Mouse (Mus musculus): Measurements from ENCODE around the gene Sema5a. TPM values are rescaled to one million over a fixed set of nuclear protein-coding genes. Genes with fewer than 3 reads are reported as not detected.

Gene Sema5a
- polyA plus RNA-seq, 1 experiment from 2014 or later = 0.65 TPM

DNA sequence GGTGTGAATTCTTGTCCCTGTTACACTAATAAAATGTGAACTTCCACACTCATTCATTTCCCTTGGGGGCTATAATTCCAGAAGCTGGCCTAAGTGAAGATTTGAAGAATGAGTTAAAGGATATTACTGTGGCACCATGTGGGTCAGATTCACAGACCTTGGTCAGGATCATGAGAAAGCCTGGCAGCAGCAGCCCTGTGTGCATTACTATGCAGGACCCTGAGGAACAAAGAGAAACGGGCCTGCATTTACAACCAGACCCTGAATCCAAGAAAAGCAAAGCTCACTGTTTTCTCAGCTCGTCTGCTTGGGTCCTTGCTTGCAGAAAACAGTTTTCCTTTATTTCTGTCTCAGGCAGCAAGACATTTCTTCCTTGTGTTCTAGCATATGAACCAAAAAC, 374.6 kb downstream of the Sema5a start:
- DNase-seq (ENCODE audit: low spot score) = no peak

DNA sequence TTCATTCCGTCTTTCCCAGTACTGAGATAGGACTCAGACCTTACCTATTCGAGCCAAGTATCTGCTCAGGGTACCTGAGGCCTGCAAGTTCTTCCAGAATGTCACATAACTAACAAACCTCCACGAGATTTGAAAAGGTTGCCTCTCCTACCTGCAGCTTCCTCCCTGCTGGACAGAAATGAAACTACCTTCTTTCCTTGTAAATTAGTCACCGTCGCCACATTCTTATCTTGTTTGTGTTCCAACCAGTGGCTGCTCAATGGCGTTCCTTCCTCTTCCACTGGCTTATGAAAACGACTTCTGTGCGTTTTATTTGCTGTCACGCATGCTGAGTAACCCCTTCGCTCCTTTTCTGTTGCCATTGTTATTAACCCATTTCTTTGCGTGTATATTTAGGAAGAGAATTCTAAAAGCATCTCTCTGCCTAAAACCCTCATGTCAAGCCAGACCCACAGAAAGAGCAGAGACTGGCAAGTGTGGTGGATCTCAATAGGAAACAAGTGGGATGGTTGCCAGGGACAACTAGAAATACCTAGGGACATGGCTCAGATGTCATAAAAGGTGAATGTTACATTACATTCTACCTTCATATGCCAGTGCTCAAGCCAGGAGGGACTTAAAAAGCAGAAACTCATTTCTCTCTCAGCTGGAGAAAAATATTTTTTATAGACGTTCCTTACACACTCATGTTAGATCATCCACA, 378.6 kb downstream of the Sema5a start:
- no peak for DNase-seq (ENCODE audit: low spot score)

DNA sequence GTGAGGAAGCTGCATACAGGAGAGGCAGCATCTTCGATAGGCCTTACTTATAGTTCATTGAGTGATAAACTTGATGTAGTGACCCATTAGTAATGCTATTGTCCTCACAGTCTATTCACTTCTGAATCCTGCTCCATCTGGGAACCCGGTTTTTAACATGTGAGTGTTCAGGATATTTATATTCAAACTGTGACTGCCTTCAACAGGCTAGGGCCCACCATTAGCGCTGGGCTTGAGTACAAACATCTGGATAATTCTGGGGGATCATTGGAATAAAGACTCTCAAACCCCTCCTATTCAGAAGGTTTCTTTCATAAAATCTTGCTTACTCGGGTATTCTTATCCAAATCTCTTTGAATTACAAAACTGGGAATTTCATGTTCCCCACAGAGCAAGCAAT, 379.5 kb downstream of the Sema5a start:
- DNase-seq (ENCODE audit: low spot score) = no peak

DNA sequence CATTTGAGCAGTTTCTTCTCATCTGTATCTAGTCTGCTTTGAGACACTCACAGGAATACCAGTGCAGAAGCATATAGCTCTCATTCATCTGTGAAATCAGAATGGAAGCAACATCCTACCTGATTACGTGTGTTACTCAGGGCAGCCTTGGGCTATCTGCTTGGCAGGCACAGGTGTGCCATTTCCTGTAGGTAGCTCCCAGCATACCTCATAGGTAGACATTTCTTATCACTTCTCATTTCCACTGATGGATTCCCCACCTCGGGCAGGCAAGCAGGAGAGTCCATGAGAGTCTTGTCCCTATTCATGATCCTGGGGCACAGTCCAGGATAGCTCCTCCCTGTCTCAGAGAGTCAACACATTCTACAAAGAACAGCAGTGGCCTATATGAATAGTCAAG, 381.4 kb downstream of the Sema5a start:
- DNase-seq (ENCODE audit: low spot score) = no peak

DNA sequence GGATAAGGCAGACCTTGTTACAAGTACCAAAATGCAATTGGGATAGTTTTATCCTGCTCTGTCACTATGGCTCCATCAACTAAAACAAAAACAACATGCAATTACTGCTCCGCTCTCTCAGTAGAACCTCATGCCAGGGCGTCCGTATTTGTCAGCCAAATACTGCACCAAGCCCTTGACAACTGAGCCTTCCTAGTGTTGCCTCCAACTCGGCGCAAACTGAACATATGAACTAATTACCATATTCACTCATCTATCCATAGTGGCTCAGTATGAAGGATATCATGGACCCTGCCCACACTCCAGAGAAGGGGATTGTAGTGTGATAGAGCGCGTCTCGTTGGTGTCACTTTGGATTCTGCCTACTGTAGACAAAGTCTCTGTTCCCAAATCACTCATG, 389.1 kb downstream of the Sema5a start:
- no peak for DNase-seq (ENCODE audit: low spot score)

DNA sequence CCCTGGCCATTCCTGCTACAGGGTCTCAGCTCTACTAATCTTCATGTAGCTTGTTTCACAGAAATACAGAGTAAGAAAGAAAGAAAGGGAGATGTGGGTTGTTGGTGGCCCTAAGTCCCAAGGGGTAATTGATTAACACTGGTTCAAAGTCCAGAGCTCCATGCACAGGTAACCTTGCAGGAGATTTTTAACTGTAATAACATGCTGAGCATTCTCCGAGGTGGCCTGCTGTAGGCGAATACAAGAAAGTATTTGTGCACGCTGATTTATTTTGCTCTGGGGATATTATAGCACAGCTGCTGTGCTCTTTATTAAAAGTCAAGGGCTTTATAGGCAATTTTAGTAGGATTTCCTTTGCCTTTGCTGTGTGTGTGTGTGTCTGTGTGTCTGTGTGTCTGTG, 393.3 kb downstream of the Sema5a start:
- no peak for DNase-seq (ENCODE audit: low spot score)

DNA sequence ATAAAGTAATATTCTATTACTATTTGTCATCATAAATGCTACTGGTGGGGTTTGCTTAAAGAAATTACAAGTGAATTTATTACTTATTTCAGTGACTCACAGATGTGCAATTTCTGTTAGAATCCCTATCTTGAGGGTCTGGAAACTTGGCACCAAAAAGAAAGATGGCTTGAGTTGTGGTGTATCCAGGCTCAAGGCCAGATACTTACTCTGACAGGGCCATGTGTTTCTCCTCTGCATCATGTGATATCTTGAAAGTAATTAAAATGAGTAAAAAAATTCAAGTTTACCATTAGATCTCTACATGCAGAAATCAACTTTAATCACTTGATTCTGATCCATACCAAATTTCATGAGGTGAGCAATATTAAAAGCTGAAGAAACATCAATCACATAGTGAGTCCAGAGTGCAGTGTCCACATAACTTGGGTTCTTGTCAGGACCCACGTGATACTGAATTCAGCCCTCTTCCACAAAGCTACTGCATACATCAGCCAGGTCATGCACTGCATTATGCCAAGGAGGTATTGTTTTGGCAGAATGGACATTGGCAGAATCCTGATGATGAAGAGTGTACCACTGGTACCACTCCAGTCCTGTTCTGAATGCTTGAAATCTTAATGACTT, 402.6 kb downstream of the Sema5a start:
- no peak for DNase-seq (ENCODE audit: low spot score)

DNA sequence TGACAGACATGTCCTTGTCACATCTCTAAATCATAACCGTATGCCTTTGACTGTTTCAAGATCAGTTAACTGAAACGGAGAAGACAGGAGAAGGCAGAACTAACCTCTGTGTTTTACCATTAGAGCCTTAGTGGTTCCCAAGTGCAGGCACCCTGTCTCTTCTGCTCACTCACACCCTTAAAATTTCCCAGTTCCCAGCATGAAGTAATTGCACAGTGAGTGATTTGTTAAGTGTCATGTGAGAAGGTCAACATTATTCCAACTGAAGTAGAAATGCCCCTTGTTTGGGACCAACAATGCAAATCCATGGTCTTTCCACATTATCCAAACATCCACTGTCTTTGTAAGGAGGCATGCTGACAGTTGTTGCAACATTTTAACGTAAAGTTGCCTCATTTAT, 409.4 kb downstream of the Sema5a start:
- no peak for DNase-seq (ENCODE audit: low spot score)

DNA sequence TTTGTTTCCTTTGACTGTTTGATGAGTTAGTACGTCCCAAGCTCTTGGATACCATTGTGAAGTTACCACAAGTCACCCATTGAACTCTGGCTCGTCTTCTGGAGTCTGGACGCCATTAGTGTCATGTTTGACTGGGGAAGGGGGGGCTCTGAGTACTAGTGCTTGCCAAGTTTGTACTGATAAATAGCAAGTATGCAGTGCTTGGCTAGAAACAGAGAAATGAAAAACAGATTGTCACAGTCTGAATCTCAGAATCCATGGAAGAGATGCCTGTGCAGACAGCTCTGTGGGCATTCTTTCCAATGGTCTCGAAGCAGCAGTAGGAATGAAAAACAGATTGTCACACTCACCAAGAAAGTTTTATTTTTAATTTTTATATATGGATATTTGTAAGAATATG, 411.4 kb downstream of the Sema5a start:
- DNase-seq (ENCODE audit: low spot score) = no peak

DNA sequence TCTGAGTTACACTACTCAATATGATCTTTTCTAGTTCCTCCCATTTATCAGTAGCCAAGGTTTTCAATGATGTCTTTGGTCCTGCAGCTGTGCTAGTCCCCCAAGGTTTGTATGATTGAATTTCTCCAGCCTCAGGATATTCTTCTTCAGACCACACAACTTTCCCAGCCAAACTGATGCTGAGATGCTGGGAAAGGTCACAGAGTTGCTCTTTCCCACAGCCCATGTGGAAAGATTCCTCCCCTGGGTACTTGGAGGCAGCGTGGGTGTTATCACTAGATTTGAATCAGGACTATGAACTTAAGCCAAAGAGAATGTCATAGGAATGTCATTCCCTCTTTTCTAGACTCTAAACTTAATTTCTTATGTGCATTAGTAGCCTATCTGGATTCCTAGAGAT, 431.8 kb downstream of the Sema5a start:
- no peak for DNase-seq (ENCODE audit: low spot score)

DNA sequence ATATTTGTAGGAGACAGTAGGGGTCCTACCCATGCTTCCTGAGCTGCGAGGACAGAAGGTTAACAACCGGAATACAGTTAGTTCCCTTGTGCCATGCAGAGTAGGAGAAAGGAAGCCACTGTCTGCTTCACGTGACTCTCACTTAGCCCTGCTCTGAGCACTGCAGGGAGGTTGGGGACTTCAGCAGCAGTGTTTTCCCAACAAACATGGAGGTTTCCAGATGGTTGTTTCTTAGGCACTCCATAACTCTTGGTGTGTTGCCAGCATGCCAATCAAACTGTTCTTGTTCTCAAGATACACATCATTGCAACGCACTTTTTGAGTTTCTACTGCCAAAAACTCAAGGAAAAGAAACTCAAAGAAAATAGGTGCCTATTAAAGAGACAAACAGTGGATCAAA, 440.5 kb downstream of the Sema5a start:
- no peak for DNase-seq (ENCODE audit: low spot score)

DNA sequence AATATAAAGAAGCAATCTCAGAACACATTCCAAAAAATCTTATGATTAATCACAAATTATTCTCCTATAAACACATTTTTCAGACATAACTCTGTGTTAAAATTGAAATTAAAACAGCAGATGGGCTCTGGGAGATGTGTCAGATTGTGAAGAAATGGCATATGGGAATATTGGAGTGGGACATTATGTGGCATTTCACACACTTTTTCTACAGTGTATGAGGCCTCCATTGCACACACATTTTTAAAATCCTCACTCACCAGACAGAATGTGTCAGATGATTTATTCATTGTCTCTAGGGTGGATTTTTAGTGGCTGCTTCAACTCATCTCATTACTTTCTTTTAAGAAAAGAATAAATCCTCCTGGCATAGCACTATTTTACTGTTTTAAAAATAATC, 446.4 kb downstream of the Sema5a start:
- DNase-seq (ENCODE audit: low spot score) = no peak

DNA sequence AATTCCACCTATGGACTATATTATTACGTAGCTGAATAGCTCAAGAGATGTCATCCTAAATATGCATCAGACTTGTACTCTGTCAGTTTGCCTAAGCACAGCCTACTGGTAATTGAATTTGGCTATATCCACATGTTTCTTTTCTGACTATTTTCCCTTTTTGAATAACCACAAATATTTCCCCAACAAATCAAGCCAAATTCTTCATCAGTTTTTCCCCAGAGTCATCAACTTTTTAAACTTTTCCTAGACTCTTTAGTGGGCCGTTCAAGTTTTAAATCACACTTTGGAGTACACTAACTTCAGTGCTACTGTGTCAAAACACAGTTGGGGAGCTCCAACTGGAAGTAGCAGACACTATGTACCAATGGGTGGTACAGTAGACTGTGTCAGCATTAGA, 448.4 kb downstream of the Sema5a start:
- DNase-seq (ENCODE audit: low spot score) = no peak

DNA sequence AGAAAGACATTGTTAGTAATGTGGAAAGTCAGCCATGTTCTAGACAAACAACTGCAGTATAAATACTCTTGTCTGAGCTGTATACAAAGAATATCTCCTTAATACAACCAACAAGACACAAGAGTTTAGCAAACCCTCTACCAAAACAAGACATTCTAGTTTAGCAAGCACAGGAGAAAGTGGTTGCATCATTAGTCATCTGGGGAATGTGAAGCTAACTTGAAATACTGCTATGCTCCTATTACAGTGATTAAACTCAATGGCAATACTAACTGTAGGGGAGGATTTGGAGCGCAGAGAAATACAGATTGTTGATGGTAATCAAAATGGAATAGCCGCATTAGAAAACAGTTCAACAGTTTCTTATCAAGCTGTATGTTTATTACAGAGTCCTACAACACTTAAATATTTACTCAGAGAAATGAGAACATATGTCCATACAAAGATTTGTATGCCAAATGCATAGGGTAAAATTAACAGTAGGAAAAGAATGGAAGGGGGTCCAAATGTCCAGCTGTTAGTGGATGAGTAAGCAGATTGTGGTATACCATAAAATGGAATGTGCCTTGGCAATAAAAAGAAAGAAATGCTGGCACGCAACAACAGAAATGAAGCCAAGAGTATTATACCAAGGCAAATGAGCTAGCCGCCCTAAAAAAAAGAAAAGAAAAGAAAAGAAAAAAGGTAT, 472.8 kb downstream of the Sema5a start:
- no peak for DNase-seq (ENCODE audit: low spot score)

DNA sequence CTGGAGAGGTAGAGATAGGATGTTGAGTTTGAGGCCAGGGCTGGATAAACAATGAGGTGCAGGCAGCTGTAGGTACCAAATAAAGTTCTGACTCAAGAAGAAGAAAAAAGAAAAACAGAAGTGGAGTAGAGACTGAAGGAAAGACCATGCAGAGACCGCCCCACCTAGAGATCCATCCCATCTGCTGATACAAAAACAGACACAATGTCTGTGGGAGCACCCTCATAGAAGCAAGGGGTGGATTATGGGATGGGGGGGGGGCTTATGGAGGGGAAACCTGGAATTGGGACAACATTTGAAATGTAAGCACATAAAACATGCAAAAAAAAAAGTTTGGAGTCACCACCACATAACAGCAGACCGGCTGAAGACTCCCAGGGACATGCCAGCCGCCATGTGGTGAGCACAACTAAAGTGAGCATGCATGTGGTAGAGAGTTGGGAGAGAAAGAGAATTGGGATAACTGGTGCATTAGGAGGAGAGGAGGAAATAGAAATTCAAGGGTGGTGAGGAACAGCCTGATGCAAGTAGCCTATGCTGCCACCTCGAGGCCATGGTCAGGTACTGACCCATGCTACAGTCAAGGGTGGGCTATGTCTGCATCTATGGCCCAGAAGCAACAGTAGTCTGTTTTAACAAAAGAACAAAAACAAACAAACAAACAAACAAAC, 473.8 kb downstream of the Sema5a start:
- DNase-seq (ENCODE audit: low spot score) = no peak

DNA sequence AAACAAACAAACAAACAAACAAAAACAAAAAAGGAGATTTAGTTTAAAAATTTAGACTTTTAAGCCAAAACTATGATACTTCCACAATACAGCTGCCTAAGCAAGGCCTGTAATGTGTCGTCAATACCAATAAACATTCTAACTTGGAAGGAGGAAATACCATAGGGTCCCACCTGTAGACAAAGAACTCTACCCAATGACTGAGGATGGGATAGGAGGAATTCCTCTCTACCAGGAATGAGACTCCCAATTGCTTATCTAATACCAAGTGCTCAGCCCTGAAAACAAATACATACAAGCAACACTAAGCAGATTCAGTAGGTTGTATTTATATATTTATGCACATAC, 474.3 kb downstream of the Sema5a start:
- DNase-seq (ENCODE audit: low spot score) = no peak

DNA sequence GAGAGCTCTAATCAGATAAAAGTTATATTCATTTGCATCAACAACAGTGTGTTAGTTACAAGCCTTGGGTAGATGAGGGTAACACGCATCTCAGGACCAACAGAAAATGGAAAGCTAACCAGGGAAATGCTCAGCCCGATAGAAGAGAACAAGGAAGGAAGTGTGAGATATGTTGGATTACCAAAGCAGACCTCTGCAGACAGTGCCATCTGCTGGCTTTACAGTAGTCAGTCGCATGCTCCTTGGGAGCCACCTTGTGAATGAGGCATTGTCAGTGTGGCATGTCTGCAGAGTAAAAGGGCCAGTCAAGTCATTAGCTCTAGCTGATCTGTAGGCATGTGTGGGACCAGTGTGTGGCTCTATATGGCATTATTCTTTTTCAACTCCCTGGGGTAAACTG, 486.2 kb downstream of the Sema5a start:
- no peak for DNase-seq (ENCODE audit: low spot score)

Other genes with a start within 250 kb of the Sema5a start
- gene Tas2r119, start 67.5 kb upstream of the Sema5a start, polyA plus RNA-seq (2015; fragmentation: Nextera tagmentation; extraction: Ambion mirVana) = not detected in 2 replicates

Data from thymus, postnatal 0 days (tissue).